Mouse (Mus musculus) myocyte (in vitro differentiated cells): ENCODE results near the gene Crebbp.

Source experiments
- CEBPB ChIP-seq: IDR thresholded peaks from 2 replicates; pipeline ENCODE4 v1.6.1; 2011; ENCODE audit warnings: mild to moderate bottlenecking, moderate library complexity; ENCODE audit not compliant: poor library complexity, insufficient read depth, severe bottlenecking
- E2F4 ChIP-seq: IDR thresholded peaks from one replicate; pipeline ENCODE4 v1.6.1; 2011; ENCODE audit warnings: mild to moderate bottlenecking, control low read depth, moderate library complexity; ENCODE audit not compliant: insufficient read depth
- MAX ChIP-seq: IDR thresholded peaks from one replicate; pipeline ENCODE4 v1.6.1; 2011; ENCODE audit warnings: low read depth, mild to moderate bottlenecking, control low read depth
- MYOD1 ChIP-seq, 3 experiments: IDR thresholded peaks; one replicate each; pipeline ENCODE4 v1.6.1; 2011; ENCODE audit warnings: control low read depth in 2 of 3, low read depth in 2 of 3, mild to moderate bottlenecking in 2 of 3, moderate library complexity in 1 of 3; ENCODE audit not compliant: insufficient read length in 2 of 3, control insufficient read depth in 1 of 3
- MYOG ChIP-seq, 3 experiments: IDR thresholded peaks; one replicate each; pipeline ENCODE4 v1.6.1; 2011; ENCODE audit warnings: control low read depth in 2 of 3, low read depth in 2 of 3, mild to moderate bottlenecking in 2 of 3; ENCODE audit not compliant: insufficient read length in 2 of 3, control insufficient read depth in 1 of 3, insufficient read depth in 1 of 3
- POLR2A ChIP-seq: IDR thresholded peaks from one replicate; pipeline ENCODE4 v1.6.1; 2011; ENCODE audit warnings: low read depth, mild to moderate bottlenecking, control low read depth, moderate library complexity; ENCODE audit not compliant: insufficient read length
- POLR2AphosphoS2 ChIP-seq: IDR thresholded peaks from one replicate; pipeline ENCODE4 v1.6.1; 2011; ENCODE audit warnings: low read depth, control low read depth; ENCODE audit not compliant: insufficient read length
- REST ChIP-seq: IDR thresholded peaks from one replicate; pipeline ENCODE4 v1.6.1; 2011; ENCODE audit warnings: mild to moderate bottlenecking, control low read depth, moderate library complexity; ENCODE audit not compliant: insufficient read depth, insufficient read length
- TCF12 ChIP-seq: IDR thresholded peaks from one replicate; pipeline ENCODE4 v1.6.1; 2011; ENCODE audit warnings: mild to moderate bottlenecking, control low read depth; ENCODE audit not compliant: poor library complexity, insufficient read depth, severe bottlenecking
- USF1 ChIP-seq: IDR thresholded peaks from one replicate; pipeline ENCODE4 v1.6.1; 2011; ENCODE audit warnings: low read depth, mild to moderate bottlenecking, control low read depth, moderate library complexity

DNA sequence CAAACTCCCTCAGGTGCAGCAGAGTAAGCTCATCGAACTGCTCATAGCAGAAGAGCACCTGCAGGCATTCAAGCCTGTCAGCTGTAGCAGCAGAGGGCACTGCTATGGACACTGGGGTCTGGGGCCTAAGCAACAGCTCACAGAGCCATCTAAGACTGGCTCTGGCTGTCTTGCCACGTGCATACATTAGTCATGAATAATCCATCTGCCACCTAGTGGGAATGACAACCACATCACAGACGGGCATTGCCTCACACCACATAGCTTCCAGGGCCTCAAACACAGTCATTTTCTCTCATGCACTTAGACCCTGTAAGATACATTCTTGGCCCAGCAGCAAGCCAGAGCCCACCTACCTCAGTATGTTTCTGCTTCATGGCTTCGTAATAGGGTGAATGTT is 168.3 kb downstream of the Crebbp start:
- no peak for TF ChIP-seq POLR2A
- no peak for TF ChIP-seq E2F4
- TF ChIP-seq TCF12, result no peak
- TF ChIP-seq CEBPB, result no peak
- no peak for TF ChIP-seq MAX
- TF ChIP-seq MYOG (IDR thresholded peaks at IDR 0.05; ENCODE audit: control insufficient read depth in 1 of 3, insufficient read depth in 1 of 3, insufficient read length in 2 of 3, low read depth in 2 of 3), result no peak
- TF ChIP-seq USF1, result no peak
- no peak for TF ChIP-seq REST
- no peak for TF ChIP-seq POLR2AphosphoS2
- no peak for TF ChIP-seq MYOD1 (IDR thresholded peaks at IDR 0.05; ENCODE audit: control insufficient read depth in 1 of 3, insufficient read length in 2 of 3, low read depth in 2 of 3)
